Mouse (Mus musculus): ENCODE data around the gene Hbq1a.
"Not testable (repeated sequence)": the region's sequence is repeated elsewhere in the genome, so short reads cannot be mapped to it uniquely, and the experiment has no call there.

Hbq1a gene

DNA sequence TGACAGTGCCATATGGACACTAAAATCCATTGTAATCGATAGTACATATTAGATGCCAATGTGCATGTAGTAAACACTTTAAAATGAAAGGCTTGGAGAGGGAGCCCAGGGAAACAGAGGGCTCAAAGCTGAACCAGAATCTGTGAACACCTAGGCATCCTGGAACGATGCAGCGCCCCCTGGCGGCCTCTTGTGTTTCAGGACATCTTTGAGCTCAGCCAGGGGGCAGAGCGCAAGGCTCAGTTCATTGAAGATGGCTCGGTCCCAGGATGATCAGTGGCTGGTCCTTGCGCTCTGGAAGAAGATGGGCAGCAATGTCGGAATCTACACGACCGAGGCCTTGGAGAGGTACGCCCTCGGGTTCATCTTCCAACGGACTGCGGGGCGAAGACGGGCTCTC, at the start of gene Hbq1a:
Gene Hbq1a (plus strand): TSS at position 205 of the 400 bp plus-strand sequence.
- peak; percentile 63 for DNase-seq

DNA sequence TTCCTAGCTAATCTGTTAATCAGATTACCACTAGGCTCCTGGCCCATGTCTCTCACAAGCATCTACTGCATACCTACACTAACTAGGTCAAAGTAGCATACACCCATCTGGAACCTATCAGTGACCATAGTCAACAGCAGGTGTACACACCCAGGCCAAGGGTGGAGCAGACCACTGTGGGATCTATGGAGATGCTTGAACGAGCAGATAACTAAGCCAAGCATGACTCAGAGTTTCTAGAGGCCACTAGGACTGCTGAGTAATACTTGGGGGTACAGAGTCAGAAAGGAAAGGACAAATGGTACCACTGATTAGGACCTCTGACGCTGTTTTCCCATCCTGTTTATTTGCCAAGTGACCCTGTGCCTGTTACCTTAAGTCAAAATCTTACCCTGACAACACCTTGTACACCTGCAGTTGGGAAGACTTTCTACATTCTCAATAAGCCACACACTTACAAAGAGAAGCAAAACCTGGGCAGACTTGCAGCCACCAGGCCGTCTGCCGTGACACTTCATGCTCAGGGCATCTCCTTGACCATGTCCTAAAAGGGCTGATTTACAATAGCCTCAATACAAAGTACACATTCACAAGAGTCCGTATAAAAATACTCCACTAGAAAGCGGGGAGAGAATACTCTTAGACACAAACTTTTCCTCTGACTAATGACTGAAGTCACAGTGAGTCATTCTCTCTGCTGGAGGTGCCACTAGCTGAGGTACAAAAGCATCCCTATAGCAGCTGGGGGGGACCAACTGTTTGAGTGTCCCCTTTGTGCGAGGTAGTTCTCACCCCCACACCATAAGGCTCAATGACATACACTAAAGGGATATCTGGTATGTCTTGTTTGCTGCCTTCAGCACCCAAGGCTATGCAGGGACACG, 48.7 kb upstream of the Hbq1a start:
- DNase-seq: no peak

DNA sequence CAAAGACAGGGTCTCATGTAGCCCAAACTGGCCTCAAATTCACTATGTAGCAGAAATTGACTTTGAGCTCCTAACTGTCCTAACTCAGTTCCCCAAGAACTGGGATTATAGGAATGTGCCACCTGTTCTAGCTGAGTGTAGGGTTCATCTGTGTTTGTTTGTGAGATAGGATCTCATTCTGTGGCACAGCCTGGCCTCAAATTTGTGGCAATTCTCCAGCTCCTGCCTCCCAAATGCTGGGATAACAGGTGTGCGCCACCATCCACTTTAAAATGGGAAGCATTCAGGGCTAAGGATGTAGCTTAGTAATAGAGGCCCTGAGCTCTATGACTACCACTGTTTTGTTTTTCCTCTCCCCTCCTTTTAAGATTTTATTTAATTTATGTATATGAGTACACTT, 46.7 kb upstream of the Hbq1a start:
- no peak for DNase-seq

DNA sequence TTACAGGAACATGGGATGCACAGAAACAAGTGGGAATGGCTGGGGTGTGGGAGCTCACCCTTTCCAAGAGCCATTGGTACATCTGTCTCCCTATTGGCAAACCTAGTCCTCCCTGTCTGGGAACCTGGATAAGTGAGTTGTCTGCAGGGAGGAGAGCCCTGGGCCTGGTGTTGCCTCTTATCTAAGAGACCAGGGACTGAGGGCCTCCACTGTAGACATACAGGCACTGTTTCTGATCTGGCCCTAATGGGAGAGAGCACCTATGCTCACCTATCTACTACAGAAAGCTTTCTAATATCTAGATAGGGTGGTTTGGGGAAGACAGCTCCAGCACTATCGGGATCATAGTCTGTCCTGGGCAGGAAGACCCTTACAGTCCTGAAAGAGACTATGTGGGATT, 43.7 kb upstream of the Hbq1a start:
- DNase-seq: no peak

DNA sequence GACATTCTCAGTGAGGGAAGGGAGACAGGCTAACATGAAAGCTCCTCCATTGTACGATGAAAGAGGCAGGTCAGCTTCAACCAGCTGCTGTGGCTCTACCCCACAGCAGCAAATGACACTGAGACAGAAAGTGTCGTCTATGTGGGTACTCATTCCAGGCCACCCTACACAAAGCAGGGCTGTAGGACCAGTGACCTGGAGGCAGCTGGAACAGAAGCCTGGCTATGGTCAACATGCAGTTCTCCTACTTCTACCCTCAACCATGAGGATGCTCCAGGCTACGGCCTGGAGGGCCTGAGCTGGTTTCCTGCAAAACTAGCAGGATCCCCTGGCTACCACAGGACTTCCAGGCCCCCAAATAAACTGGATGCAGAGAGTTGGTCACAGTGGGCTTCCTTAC, 43.3 kb upstream of the Hbq1a start:
- no peak for DNase-seq

DNA sequence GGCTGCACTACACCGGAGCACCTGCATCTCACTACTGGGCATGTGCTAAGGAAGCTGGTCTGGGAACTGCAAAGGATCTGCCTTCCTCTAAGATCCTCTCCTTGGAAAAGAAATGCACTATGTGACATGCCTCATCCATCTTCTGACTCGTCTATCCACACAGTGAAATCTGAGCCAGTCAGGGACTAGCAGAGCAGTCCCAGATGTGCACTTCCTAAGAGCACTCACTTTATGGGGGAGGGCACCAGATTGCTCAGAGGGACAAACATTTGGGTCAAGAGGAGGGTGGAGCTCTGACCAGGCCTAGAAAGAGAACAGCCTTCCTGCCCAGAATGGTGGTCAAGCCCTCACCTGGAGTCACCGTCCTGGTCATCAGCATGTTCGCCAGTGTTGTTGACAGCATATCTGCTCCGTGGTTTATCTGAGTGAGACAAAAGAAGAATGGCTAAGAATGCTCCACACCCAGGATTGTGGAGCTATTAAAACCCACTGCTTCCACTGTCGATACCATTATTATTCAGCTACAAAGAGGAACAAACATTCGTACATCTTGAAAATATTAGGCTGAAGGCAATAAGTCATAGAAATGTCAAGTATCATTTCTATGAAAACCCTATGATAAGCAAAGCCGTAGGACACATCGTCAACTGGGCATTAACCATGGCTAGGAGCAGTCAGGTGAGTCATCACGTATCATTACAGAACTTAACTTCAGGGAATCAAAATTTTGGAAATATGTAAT, 37.0 kb upstream of the Hbq1a start:
- no peak for DNase-seq

DNA sequence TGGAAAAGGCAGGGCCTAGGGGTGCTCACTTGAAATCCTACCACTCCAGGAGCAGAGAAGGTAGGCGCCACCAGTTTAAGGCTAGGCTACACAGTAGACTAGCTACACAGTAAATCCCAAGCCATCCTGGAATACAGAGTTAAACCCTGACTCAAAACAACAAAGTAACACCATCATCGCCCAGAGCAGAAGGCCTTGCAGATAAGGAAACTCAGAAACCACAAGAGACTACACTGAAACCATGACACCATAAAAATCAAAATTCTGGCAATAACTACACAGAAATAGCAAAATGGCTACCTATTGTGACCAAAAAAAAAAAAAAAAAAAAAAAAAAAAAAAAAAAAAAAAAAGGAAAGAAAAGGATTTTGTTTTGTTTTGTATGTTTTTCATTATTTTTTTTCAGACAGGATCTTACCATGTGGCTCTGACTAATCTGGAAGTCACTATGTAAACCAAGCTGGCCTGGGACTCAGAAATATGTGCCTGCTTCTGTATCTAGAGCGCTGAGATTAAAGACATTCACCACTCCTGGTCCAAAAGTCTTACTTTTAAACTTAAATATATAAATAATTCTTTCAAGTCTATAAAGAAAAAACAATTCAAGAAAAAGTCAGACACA, 34.6 kb upstream of the Hbq1a start:
- DNase-seq: no peak

DNA sequence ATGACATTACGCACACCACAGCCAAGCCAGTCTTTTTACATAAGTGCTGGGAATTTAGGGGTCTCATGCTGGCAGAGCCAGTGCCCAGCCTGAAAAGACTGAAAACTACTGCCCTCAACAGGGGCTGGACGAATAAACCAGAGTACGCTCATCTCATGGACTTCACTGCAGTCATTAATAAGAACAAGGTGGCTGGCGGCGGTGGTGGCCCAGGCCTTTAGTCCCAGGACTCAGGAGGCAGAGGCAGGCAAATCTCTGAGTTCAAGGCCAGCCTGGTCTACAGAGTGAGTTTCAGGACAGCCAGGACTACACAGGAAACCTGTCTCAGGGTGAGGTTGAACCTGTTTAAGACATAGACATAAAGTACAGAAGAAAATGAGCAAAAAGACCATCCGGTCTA, 33.7 kb upstream of the Hbq1a start:
- DNase-seq: no peak

DNA sequence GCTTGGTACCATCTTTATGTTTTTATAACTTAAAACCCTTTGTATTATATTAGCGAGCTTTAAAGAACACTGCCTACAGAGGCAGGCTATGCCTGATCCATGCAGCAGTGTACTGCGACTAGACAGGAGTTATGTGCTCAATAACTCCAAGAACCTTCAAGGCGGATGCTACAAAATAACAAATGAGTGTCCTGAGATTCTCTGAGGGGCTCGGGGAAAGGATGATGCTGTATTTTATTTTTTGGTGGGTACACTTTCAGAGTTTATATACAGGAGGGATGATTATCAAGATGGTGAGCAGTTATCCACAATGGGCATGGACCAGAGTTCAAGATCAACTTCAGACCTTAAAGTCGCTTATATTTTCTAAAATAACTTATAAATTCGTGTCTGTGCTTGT, 33.1 kb upstream of the Hbq1a start:
- no peak for DNase-seq

DNA sequence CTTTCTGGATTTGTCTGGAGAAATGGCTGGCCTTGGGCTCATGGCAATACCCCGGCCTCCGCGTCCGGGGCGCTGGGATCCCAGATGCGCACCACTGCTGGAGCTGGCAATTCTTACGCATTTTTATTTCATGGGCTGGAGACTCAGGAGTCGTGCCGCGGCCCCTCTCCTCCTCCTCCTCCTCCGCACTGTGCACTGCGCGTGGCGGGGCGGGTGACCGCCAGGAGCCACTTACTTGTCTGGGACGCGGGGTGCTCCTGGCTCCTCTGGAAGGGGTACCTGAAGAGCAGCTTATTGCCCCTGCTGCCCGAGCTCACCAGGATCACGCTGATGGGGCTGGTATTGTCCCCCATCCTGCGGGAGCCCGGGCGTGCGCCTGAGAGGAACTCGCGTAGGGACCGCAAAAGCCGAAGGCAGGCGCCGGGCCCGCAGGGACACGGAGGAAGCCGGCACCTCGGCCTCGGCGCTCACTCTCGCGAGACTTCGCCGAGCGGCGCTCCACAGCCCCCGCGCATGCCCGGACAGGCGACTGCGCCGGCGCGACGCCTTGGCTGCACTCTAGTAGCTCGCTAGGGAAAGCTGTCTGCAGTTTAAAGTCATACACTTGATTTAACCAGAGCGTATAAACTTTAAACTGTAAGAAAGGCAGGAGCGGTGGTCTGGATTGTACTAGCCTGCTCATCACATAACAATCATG, 32.5 kb upstream of the Hbq1a start, which contains the start of gene Nprl3:
Gene Nprl3 (minus strand): TSS at position 520 of the 697 bp plus-strand sequence.
- peak; percentile 96 for DNase-seq

DNA sequence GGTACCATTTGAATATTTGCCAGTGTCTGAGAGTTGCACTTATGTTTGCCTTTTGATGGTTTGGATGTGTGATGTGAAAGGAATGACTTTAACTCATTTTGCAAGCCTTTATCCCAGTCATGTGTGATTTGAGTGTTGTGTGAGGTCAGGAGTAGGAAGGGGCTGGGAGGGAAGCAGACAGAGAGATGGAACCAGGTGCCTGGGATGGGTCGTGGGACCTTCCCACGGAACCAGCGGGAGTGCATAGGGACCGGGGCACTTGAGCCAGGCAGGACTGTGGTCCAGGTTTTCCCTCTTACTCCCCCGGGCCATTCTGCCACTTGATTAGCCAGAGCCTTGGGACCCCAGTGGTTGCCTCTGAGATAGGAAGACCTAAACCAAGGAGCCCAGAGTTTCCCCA, 31.9 kb upstream of the Hbq1a start:
- no peak for DNase-seq

DNA sequence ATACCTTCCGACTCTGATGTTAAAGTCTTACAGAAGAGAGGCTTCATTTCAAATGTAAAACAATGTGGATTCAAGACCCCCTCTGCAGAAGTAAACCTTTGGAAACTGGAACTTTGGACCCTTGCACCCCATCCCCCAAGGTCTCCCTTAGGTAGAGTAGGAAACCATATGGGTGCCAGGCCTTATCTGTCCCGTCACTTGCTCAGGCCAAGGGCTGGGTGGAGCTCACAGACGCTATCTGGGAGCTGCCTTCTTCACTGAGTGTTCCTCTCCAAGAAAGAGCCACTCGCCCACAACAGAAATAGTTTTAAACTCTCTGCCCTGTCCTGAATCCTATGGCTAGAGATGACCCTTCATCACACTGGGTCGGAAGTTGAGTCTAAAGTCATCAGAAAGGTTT, 30.9 kb upstream of the Hbq1a start:
- no peak for DNase-seq

DNA sequence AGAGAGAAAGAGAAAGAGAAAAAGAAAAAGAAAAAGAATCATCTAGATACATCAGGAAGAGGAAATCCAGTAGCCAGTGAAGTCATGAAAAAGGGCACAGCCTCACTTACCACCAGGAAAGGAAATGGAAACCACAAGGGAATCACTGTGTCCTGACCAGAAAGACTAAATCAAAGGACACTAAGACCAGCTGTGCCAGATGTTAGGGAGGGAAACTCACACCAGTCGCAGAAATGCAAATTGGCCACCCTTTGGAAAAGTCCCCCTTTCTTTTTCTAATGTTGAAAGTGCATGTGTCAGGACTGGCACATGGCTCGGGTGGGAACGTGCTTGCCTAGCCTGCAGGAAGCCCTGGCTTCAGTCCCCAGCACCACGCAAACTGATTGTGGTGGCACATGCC, 28.7 kb upstream of the Hbq1a start:
- DNase-seq: no peak

DNA sequence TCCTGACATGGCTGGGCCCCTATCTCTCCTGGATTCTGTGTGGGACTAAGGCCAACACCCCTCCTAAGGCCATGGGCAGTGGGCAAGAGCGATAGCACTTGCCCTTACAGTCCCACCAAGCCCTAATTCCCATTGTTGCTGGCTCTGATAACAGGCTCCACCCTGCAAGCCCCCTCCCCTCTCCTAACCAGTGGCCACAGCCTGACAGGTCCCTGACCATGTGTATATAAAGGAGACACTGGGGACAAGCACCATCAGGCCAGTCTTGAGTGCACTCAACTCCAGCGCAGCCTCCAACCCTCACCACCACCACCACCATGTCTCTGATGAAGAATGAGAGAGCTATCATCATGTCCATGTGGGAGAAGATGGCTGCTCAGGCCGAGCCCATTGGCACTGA, 23.5 kb upstream of the Hbq1a start, which contains the start of gene Hba-x:
Gene Hba-x (plus strand): TSS at position 54 of the 400 bp plus-strand sequence.
- no peak for DNase-seq

DNA sequence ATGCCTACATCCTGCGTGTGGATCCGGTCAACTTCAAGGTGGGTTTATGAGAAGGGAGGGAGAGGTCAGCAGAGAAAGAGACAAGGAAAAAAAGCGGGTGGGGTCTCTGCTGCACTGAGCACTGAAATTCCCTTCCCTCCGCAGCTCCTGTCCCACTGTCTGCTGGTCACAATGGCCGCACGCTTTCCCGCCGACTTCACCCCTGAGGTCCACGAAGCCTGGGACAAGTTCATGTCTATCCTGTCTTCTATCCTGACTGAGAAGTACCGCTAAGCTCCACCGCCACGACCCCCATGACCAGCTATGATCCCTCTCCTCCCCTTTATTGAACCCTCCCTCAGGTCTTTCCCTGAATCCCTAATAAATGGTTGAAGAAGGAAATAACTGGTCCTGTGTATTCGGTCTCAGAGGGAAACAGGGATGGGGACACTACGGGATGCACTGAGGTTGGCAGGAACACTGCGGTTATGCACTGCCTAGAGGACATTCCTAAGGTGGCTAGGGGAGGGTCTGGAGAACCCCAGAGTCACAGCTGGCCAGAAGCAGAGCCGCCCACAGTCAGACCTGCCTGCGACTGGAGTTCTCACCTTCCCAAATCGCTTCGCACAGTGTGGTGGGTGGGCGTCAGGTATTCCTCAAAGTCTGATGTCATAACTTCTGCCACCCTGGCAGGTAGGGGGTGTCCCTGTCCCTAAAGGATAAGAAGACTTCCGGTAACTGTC, 22.0 kb upstream of the Hbq1a start:
- DNase-seq: no peak

DNA sequence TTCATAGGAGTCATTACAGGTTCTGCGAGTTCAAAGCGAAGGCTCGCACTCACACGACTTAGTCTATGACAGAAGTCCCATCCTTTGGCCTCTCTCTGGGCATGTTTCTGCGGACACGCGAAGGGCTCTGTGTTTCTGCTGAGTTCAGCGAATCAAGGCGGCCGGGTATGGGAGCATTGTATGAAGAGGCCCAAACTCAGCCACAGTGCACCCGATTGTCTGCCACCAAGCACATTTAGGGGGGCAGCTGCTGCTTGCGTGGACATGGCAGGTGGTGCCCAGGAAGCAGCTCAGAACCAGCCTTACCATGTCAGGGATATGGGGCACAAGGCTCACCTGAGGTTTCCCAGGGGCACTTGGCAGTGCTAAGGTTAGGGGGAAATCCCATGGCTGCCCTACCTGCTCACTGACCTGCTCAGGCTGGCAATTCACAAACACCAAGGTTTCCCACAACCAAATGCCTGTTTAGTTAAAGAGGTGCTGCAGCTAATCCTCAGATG, 21.4 kb upstream of the Hbq1a start:
- DNase-seq: no peak

DNA sequence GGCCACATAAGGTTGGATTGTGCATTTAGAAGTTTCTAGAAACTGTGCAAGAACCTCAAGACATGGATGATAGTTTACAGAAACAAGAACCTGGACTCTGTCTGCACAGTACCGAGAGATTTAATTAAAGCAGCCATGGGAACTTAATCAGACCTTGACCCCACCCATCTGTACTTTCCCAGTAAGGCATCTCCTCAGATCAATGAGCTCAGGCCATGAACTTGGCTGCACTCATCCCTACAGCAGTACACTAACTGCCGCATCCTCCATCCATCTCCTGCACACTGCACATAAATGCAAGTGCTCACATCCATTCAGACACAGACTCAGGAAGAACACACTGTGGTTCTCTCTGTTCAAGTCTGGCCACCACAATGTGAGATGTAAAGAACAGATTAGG, 19.2 kb upstream of the Hbq1a start:
- DNase-seq: no peak

DNA sequence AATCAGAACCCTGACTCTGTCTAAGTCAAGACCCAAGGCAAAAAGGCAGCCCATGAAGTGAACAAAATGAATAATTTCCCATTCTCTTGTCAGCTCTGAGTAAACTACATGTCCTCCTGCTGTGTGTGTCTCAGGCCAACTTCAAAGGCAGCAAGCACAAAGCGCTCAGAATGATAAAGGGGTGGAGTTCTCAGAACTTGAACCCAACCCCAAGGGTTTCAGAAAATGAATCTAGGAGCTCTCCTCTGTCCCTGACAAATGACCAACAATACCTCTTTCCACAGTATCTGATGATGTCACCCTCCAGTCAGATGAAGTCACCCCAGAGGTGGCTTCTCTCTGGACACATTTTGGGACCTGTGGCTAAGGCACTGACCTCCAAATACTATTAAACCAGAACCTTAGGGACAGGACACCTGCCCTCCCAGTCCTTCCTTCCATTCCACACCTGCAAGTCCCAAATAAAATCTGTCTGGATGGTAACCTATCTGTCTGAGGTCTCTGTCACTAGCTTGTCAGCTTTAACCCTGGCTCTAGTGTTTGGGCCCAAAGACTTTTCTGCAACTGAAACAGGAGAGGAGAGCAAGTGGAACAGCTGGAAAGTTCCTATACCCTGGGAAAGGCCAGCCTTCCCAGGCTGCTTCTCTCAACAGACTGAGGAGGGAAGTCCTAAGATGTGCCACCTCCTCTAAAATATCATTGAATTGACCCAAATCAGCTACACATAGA, 18.3 kb upstream of the Hbq1a start:
- DNase-seq: no peak

DNA sequence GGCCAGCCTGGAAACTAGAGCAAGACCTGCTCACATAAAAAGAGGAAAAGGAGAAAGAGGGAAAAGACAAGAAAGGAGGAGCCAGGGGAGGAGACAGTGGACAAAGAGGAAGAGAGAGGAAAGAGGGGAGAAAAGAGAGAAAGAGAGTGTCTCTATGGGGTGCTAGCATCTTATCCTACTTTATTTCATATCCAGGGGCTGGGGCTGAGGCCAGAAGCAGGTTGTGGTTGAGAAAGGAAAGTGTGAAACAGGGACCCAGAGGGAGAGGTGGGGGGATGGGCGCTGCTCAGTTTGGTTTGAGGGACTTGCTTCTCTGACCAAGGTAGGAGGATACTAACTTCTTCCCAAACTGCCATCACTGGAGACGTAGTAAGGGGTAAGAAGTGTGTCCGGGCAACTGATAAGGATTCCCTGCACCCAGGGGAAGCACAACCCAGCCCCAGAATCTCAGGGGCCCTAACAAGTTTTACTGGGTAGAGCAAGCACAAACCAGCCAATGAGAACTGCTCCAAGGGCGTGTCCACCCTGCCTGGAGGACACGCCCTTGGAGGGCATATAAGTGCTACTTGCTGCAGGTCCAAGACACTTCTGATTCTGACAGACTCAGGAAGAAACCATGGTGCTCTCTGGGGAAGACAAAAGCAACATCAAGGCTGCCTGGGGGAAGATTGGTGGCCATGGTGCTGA, 16.6 kb upstream of the Hbq1a start, which contains the start of gene Hba-a1:
Gene Hba-a1 (plus strand): TSS at position 421 of the 687 bp plus-strand sequence.
- DNase-seq: not testable (repeated sequence)

DNA sequence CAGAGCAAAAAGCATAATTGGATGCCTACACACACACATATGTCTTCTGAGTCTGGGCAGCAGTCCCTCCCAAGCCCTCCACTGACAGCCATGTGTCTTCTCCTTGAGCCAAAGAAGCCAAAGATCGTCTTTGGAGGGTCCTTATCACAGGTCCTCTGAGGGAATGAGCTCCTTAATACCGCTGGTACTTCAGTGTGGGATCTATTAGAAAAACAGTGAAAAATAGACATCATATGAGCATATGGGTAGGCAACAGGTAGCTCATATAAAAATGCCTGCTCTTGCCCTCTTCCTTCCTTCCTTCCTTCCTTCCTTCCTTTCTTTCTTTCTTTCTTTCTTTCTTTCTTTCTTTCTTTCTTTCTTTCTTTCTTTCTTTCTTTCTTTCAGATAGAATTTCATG, 15.3 kb upstream of the Hbq1a start:
- DNase-seq: not testable (repeated sequence)
